Mouse (Mus musculus) CH12.LX (cell line): ENCODE data around the gene Gnat1. TPM values are rescaled to one million over a fixed set of nuclear protein-coding genes. Genes with fewer than 3 reads are reported as not detected.

Experiments used
- DNase-seq: peaks from one replicate; pipeline ENCODE4 v3.0.0-alpha.2; 2013; ENCODE audit errors: extremely low read depth
- H3K27ac ChIP-seq: 2 replicates; pipeline ENCODE4 v1.5.1; 2012; ENCODE audit warnings: low read depth, mild to moderate bottlenecking, control low read depth, moderate library complexity; ENCODE audit not compliant: insufficient read depth
- H3K27me3 ChIP-seq: replicated peaks from 2 replicates; pipeline ENCODE3; 2012; ENCODE audit warnings: inconsistent platforms
- H3K36me3 ChIP-seq, 2 experiments: replicated peaks in 1 of 2; 2 replicates each; pipeline versions ENCODE3 to v1.6.1; 2012; ENCODE audit warnings: inconsistent platforms in 1 of 2, low read length in 1 of 2, mild to moderate bottlenecking in 1 of 2, mixed read lengths in 1 of 2, moderate library complexity in 1 of 2; ENCODE audit not compliant: control insufficient read depth in 1 of 2, insufficient read depth in 1 of 2
- H3K4me1 ChIP-seq, 2 experiments: 2 replicates each; pipeline ENCODE4 v1.6.1; 2012; ENCODE audit warnings: inconsistent platforms in 1 of 2, moderate library complexity in 1 of 2; ENCODE audit not compliant: insufficient read depth in 2 of 2, control insufficient read depth in 1 of 2
- H3K4me2 ChIP-seq: 2 replicates; pipeline ENCODE4 v1.6.1; 2012; ENCODE audit warnings: low read depth, mild to moderate bottlenecking, control low read depth; ENCODE audit not compliant: poor library complexity, insufficient read depth, severe bottlenecking
- H3K4me3 ChIP-seq, 3 experiments: fragments of 150-350 bp in 1 of 3; sonication (generic) in 1 of 3; replicated peaks in 1 of 3; 2 replicates each; pipeline versions ENCODE3 to v1.5.1; 2011 to 2012; ENCODE audit warnings: low read depth in 2 of 3, low read length in 2 of 3, mild to moderate bottlenecking in 2 of 3, moderate library complexity in 2 of 3, control low read depth in 1 of 3, improper control_type of control experiment in 1 of 3, inconsistent platforms in 1 of 3, mixed read lengths in 1 of 3; ENCODE audit not compliant: poor library complexity in 1 of 3
- H3K79me2 ChIP-seq: replicated peaks from 2 replicates; pipeline ENCODE4 v1.6.1; 2012; ENCODE audit warnings: mild to moderate bottlenecking, moderate library complexity; ENCODE audit not compliant: control insufficient read depth, poor library complexity, insufficient read depth, severe bottlenecking; ENCODE audit errors: extremely low read depth
- H3K9ac ChIP-seq: 2 replicates; pipeline ENCODE4 v1.6.1; 2012; ENCODE audit warnings: low read depth, mild to moderate bottlenecking, control low read depth, moderate library complexity; ENCODE audit not compliant: insufficient read depth
- H3K9me3 ChIP-seq: replicated peaks from 2 replicates; pipeline ENCODE3; 2012; ENCODE audit warnings: low read length, inconsistent platforms, mixed read lengths
- BHLHE40 ChIP-seq: IDR thresholded peaks from 2 replicates; pipeline ENCODE4 v1.6.1; 2011; ENCODE audit warnings: mild to moderate bottlenecking, low read depth, low read length, improper control_type of control experiment
- CHD1 ChIP-seq: IDR thresholded peaks from 2 replicates; pipeline ENCODE4 v1.6.1; 2012; ENCODE audit warnings: low read depth, low read length, improper control_type of control experiment, inconsistent platforms
- CTCF ChIP-seq, 2 experiments: IDR thresholded peaks in 1 of 2; conservative IDR thresholded peaks in 1 of 2; 2 replicates each; pipeline ENCODE4 v1.5.1; 2011 to 2012; ENCODE audit warnings: low read depth in 2 of 2, low read length in 2 of 2, improper control_type of control experiment in 1 of 2, inconsistent platforms in 1 of 2, mild to moderate bottlenecking in 1 of 2, moderate library complexity in 1 of 2
- E2F4 ChIP-seq: IDR thresholded peaks from 2 replicates; pipeline ENCODE4 v1.6.1; 2011; ENCODE audit warnings: low read depth, low read length, improper control_type of control experiment; ENCODE audit not compliant: insufficient replicate concordance
- ELF1 ChIP-seq: IDR thresholded peaks from 2 replicates; pipeline ENCODE4 v1.6.1; 2014; ENCODE audit warnings: low read depth, mild to moderate bottlenecking, inconsistent platforms, low read length, improper control_type of control experiment
- EP300 ChIP-seq: IDR thresholded peaks from 2 replicates; pipeline ENCODE4 v1.6.1; 2011; ENCODE audit warnings: low read length, improper control_type of control experiment
- GABPA ChIP-seq: IDR thresholded peaks from 2 replicates; pipeline ENCODE4 v1.6.1; 2012; ENCODE audit warnings: low read depth, low read length, improper control_type of control experiment, inconsistent platforms; ENCODE audit not compliant: insufficient replicate concordance
- MAFK ChIP-seq: IDR thresholded peaks from 2 replicates; pipeline ENCODE4 v1.6.1; 2011; ENCODE audit warnings: low read length, improper control_type of control experiment; ENCODE audit not compliant: insufficient replicate concordance
- MAX ChIP-seq: IDR thresholded peaks from 2 replicates; pipeline ENCODE4 v1.6.1; 2011; ENCODE audit warnings: low read length, improper control_type of control experiment
- MEF2A ChIP-seq: IDR thresholded peaks from 2 replicates; pipeline ENCODE4 v1.6.1; 2014; ENCODE audit warnings: low read depth, mild to moderate bottlenecking, inconsistent platforms, low read length, improper control_type of control experiment, borderline replicate concordance
- MXI1 ChIP-seq: IDR thresholded peaks from 2 replicates; pipeline ENCODE4 v1.6.1; 2011; ENCODE audit warnings: mild to moderate bottlenecking, low read depth, low read length, improper control_type of control experiment
- NELFE ChIP-seq: IDR thresholded peaks from 2 replicates; pipeline ENCODE4 v1.6.1; 2011; ENCODE audit warnings: low read depth, low read length, improper control_type of control experiment
- PAX5 ChIP-seq: IDR thresholded peaks from 2 replicates; pipeline ENCODE4 v1.6.1; 2012; ENCODE audit warnings: low read length, inconsistent platforms, mixed read lengths
- POLR2A ChIP-seq: IDR thresholded peaks from 2 replicates; pipeline ENCODE4 v1.6.1; 2011; ENCODE audit warnings: low read depth, mild to moderate bottlenecking, improper control_type of control experiment, low read length
- POLR2AphosphoS2 ChIP-seq: IDR thresholded peaks from 2 replicates; pipeline ENCODE4 v1.6.1; 2011; ENCODE audit warnings: low read depth, low read length, improper control_type of control experiment
- RAD21 ChIP-seq: IDR thresholded peaks from 2 replicates; pipeline ENCODE4 v1.6.1; 2011; ENCODE audit warnings: low read depth, mild to moderate bottlenecking, low read length, improper control_type of control experiment, moderate library complexity
- SIN3A ChIP-seq: IDR thresholded peaks from 2 replicates; pipeline ENCODE4 v1.6.1; 2012; ENCODE audit warnings: low read length, improper control_type of control experiment, inconsistent platforms
- SMC3 ChIP-seq: IDR thresholded peaks from 2 replicates; pipeline ENCODE4 v1.6.1; 2011; ENCODE audit warnings: low read depth, low read length, improper control_type of control experiment
- TCF12 ChIP-seq: IDR thresholded peaks from 2 replicates; pipeline ENCODE4 v1.6.1; 2014; ENCODE audit warnings: low read depth, mild to moderate bottlenecking, inconsistent platforms, low read length, improper control_type of control experiment
- ZC3H11A ChIP-seq: IDR thresholded peaks from 2 replicates; pipeline ENCODE4 v1.6.1; 2012; ENCODE audit warnings: low read depth, mild to moderate bottlenecking, inconsistent platforms, low read length, improper control_type of control experiment
- ZKSCAN1 ChIP-seq: IDR thresholded peaks from 2 replicates; pipeline ENCODE4 v1.6.1; 2012; ENCODE audit warnings: low read depth, inconsistent platforms, low read length, improper control_type of control experiment, borderline replicate concordance
- ZMIZ1 ChIP-seq: IDR thresholded peaks from 2 replicates; pipeline ENCODE4 v1.6.1; 2012; ENCODE audit warnings: low read depth, mild to moderate bottlenecking, inconsistent platforms, low read length, improper control_type of control experiment
- dilution Hi-C: fragments of 300-500 bp; cut with MboI; formaldehyde crosslinking; loops from 2 replicates; pipeline ENCODE4 v1.14.3; 2020; ENCODE audit warnings: low sequenced_read_pairs; ENCODE audit not compliant: extremely low pct_unique_long_range_greater_than_20kb, extremely low pct_ligation_motif_present
- in situ Hi-C: fragments of 300-500 bp; cut with MboI; formaldehyde crosslinking; loops from 3 replicates; pipeline ENCODE4 v1.14.3; 2019; ENCODE audit warnings: low sequenced_read_pairs, low pct_ligation_motif_present, low pct_unique_long_range_greater_than_20kb, mixed read lengths
- polyA plus RNA-seq: library from polyadenylated mRNA; unstranded; fragments of >175 nt; gene quantifications from 2 replicates; pipeline ENCODE4 v1.2.1, GENCODE M21; 2012; ENCODE audit warnings: low read depth; ENCODE audit not compliant: insufficient read length
- total RNA-seq, 2 experiments: library from RNA; depleted of rRNA; stranded (reverse); fragments of 300-350 nt in 1 of 2; fragments of >200 nt in 1 of 2; gene quantifications; 2 replicates each; pipeline ENCODE4 v1.2.3; 2012 to 2014

The Gnat1 gene
- total and polyA plus RNA-seq, 3 experiments, result 3.0 TPM; not detected in 2

DNA sequence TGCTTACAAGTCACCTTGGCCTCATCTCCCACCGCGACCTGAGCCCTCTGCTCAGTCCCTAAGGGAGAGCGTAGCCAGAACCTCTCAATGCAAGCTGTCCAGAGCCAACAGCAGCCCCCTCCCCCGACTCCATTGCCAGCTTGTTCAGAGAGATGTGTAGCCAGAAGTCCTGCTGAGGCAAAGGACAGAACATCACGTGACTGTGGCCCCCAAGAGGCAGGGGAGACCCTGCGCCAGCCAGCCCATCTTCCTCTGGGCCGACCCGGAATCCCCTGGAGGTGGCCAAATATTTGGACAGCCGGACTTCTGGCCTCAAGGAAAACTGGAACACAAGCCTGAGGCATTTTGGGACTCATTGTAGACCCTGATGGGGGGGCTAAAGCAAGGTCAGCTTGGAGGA is 16.0 kb downstream of the Gnat1 start:
- in situ Hi-C loops, result no loop called here
- peaks cover 93% of the 10 kb centered on the region for H3K27me3 ChIP-seq

DNA sequence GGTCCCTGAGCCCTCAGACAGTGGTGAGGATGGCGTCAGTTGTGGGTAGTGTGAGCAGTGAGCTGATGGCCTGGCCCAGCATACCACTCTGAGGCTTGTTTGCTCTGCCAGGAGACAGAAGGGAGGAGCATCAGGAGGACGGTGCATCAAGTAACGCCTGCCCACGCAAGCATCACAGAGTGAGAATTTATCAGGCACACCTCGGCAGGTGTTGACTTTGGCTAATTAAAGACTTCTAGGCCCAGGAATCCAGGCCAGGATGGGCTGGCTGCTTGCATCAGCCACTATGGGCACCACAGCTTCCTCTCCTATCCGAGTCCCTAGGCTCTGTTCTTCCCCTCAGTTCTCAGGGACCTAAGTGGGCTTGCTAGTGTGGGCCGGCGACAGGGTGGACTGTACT is 17.2 kb downstream of the Gnat1 start:
- dilution Hi-C loops, result no loop called here
- peaks cover 93% of the 10 kb centered on the region for H3K27me3 ChIP-seq
- in situ Hi-C loops, result no loop called here

More for the DNA sequence above, 16.0 kb downstream of the Gnat1 start:
- Histone ChIP-seq H3K9ac (no peak overlapping the region), H3K36me3 (no peaks in the 10 kb centered on the region), H3K4me2 (no peak overlapping the region), H3K9me3 (no peaks in the 10 kb centered on the region), H3K4me3 (no peak overlapping the region), H3K79me2 (no peaks in the 10 kb centered on the region), H3K27ac (no peak overlapping the region), H3K4me1 (peaks cover 0 to 5% of the 10 kb centered on the region in 2 experiments; a peak in 2 of 4 replicates)
- DNase-seq, result no peak
- dilution Hi-C loops, result no loop called here
- TF ChIP-seq MAX (no peak), NELFE (no peak), BHLHE40 (no peak), PAX5 (no peak), RAD21 (no peak), EP300 (no peak), TCF12 (no peak), POLR2A (no peak), GABPA (no peak), ZMIZ1 (no peak), MAFK (no peak), SMC3 (no peak), ZC3H11A (no peak), E2F4 (no peak), MEF2A (no peak)

More for the DNA sequence above, 17.2 kb downstream of the Gnat1 start:
- Histone ChIP-seq H3K9ac (no peak overlapping the region), H3K79me2 (no peaks in the 10 kb centered on the region), H3K27ac (no peak overlapping the region), H3K36me3 (no peaks in the 10 kb centered on the region), H3K9me3 (no peaks in the 10 kb centered on the region), H3K4me3 (no peak overlapping the region), H3K4me2 (no peak overlapping the region), H3K4me1 (peaks cover 6 to 12% of the 10 kb centered on the region in 2 experiments)
- DNase-seq, result no peak
- TF ChIP-seq MXI1 (no peak), ZKSCAN1 (no peak), POLR2A (no peak), ELF1 (no peak), E2F4 (no peak), POLR2AphosphoS2 (no peak), SIN3A (no peak), CTCF (conservative IDR thresholded peaks at IDR 0.05 in 1 of 2, IDR thresholded peaks at IDR 0.05 in 1 of 2; ENCODE audit: low read depth in 2 of 2, low read length in 2 of 2) (no peak), SMC3 (no peak), CHD1 (no peak)
